Mouse (Mus musculus): ENCODE results near the gene Mindy4. TPM values are rescaled to one million over a fixed set of nuclear protein-coding genes. Genes with fewer than 3 reads are reported as not detected.
"Not testable (repeated sequence)": the region's sequence is repeated elsewhere in the genome, so short reads cannot be mapped to it uniquely, and the experiment has no call there.

Mindy4 gene
- polyA plus RNA-seq, 1 experiment from 2014 or later: 24.2 TPM

GRCm38 (mm10) chr6:55173941-55174349 is 29.2 kb upstream of the Mindy4 start:
- H3K9ac ChIP-seq (ENCODE audit: low read length): no peak overlapping the region
- ATAC-seq (ENCODE audit: low FRiP score) (no peak), DNase-seq (ENCODE audit: low spot score, missing footprints) (peak; percentile 79)
- H3K9me3 ChIP-seq (ENCODE audit: control insufficient read depth, low read length): no peaks in the 10 kb centered on the region
- peaks cover 10% of the 10 kb centered on the region for H3K4me1 ChIP-seq (ENCODE audit: control insufficient read depth, insufficient read depth, low read length)
- no peaks in the 10 kb centered on the region for H3K36me3 ChIP-seq (ENCODE audit: control insufficient read depth, insufficient read depth, low read length)
- H3K27ac ChIP-seq (ENCODE audit: low read depth, low read length): no peak overlapping the region
- WGBS: 27% methylated on average over 3 of the region's 3 CpGs
- H3K4me2 ChIP-seq: no peak overlapping the region
- no peak overlapping the region for H3K4me3 ChIP-seq (ENCODE audit: low read depth, low read length)
- no peaks in the 10 kb centered on the region for H3K27me3 ChIP-seq (ENCODE audit: control insufficient read depth, insufficient read depth, low read length)

- Histone ChIP-seq H3K4me2 (no peak within 1 kb of the TSS), H3K4me3 (ENCODE audit: low read depth, low read length) (no peak within 1 kb of the TSS), H3K9ac (ENCODE audit: low read length) (no peak within 1 kb of the TSS), H3K4me1 (ENCODE audit: control insufficient read depth, insufficient read depth, low read length) (peaks cover 10% of the 10 kb centered on the region), H3K27me3 (ENCODE audit: control insufficient read depth, insufficient read depth, low read length) (no peaks in the 10 kb centered on the region), H3K27ac (ENCODE audit: low read depth, low read length) (no peak within 1 kb of the TSS), H3K9me3 (ENCODE audit: control insufficient read depth, low read length) (no peaks in the 10 kb centered on the region), H3K36me3 (ENCODE audit: control insufficient read depth, insufficient read depth, low read length) (no peaks in the 10 kb centered on the region)
- DNase-seq (ENCODE audit: low spot score, missing footprints) (peak; percentile 77), ATAC-seq (ENCODE audit: low FRiP score) (no peak)
- WGBS: 79% methylated on average over 1 of the region's 1 CpGs
These were observed 28.4 kb upstream of the Mindy4 start, which contains the start of gene Inmt for GRCm38 (mm10) chr6:55174741-55175181. Gene Inmt (minus strand): TSS chr6:55175043.

- 56% methylated on average over 2 of the region's 2 CpGs for WGBS
- DNase-seq (ENCODE audit: low spot score, missing footprints) (no peak), ATAC-seq (ENCODE audit: low FRiP score) (no peak)
- H3K36me3 ChIP-seq (ENCODE audit: control insufficient read depth, insufficient read depth, low read length): no peaks in the 10 kb centered on the region
- no peak overlapping the region for H3K9ac ChIP-seq (ENCODE audit: low read length)
- no peaks in the 10 kb centered on the region for H3K9me3 ChIP-seq (ENCODE audit: control insufficient read depth, low read length)
- no peak overlapping the region for H3K4me2 ChIP-seq
- H3K27ac ChIP-seq (ENCODE audit: low read depth, low read length): no peak overlapping the region
- peaks cover 10% of the 10 kb centered on the region for H3K4me1 ChIP-seq (ENCODE audit: control insufficient read depth, insufficient read depth, low read length)
- H3K27me3 ChIP-seq (ENCODE audit: control insufficient read depth, insufficient read depth, low read length): no peaks in the 10 kb centered on the region
- H3K4me3 ChIP-seq (ENCODE audit: low read depth, low read length): no peak overlapping the region
These were observed 27.7 kb upstream of the Mindy4 start for GRCm38 (mm10) chr6:55175456-55175855.

GRCm38 (mm10) chr6:55175892-55176291 is 27.3 kb upstream of the Mindy4 start:
- Histone ChIP-seq H3K27me3 (ENCODE audit: control insufficient read depth, insufficient read depth, low read length) (no peaks in the 10 kb centered on the region), H3K4me1 (ENCODE audit: control insufficient read depth, insufficient read depth, low read length) (peaks cover 10% of the 10 kb centered on the region), H3K9ac (ENCODE audit: low read length) (no peak overlapping the region), H3K4me2 (no peak overlapping the region), H3K4me3 (ENCODE audit: low read depth, low read length) (no peak overlapping the region), H3K27ac (ENCODE audit: low read depth, low read length) (no peak overlapping the region), H3K9me3 (ENCODE audit: control insufficient read depth, low read length) (no peaks in the 10 kb centered on the region), H3K36me3 (ENCODE audit: control insufficient read depth, insufficient read depth, low read length) (no peaks in the 10 kb centered on the region)
- ATAC-seq (ENCODE audit: low FRiP score): no peak
- no peak for DNase-seq (ENCODE audit: low spot score, missing footprints)
- 68% methylated on average over 5 of the region's 5 CpGs for WGBS

GRCm38 (mm10) chr6:55177060-55177732 is 26.0 kb upstream of the Mindy4 start:
- Histone ChIP-seq H3K9me3 (ENCODE audit: control insufficient read depth, low read length) (no peaks in the 10 kb centered on the region), H3K4me3 (ENCODE audit: low read depth, low read length) (no peak overlapping the region), H3K4me2 (no peak overlapping the region), H3K27me3 (ENCODE audit: control insufficient read depth, insufficient read depth, low read length) (no peaks in the 10 kb centered on the region), H3K27ac (ENCODE audit: low read depth, low read length) (no peak overlapping the region), H3K9ac (ENCODE audit: low read length) (no peak overlapping the region), H3K4me1 (ENCODE audit: control insufficient read depth, insufficient read depth, low read length) (peaks cover 10% of the 10 kb centered on the region), H3K36me3 (ENCODE audit: control insufficient read depth, insufficient read depth, low read length) (no peaks in the 10 kb centered on the region)
- DNase-seq (ENCODE audit: low spot score, missing footprints) (no peak), ATAC-seq (ENCODE audit: low FRiP score) (no peak)
- WGBS: 55% methylated on average over 12 of the region's 12 CpGs

- 77% methylated on average over 7 of the region's 7 CpGs for WGBS
- no peak for ATAC-seq (ENCODE audit: low FRiP score)
These were observed 23.6 kb upstream of the Mindy4 start for GRCm38 (mm10) chr6:55179560-55179959.

GRCm38 (mm10) chr6:55182655-55183430 is 20.3 kb upstream of the Mindy4 start:
- no peak overlapping the region for H3K27ac ChIP-seq (ENCODE audit: low read depth, low read length)
- no peaks in the 10 kb centered on the region for H3K36me3 ChIP-seq (ENCODE audit: control insufficient read depth, insufficient read depth, low read length)
- H3K4me1 ChIP-seq (ENCODE audit: control insufficient read depth, insufficient read depth, low read length): no peaks in the 10 kb centered on the region
- no peaks in the 10 kb centered on the region for H3K27me3 ChIP-seq (ENCODE audit: control insufficient read depth, insufficient read depth, low read length)
- no peaks in the 10 kb centered on the region for H3K9me3 ChIP-seq (ENCODE audit: control insufficient read depth, low read length)
- ATAC-seq (ENCODE audit: low FRiP score) (no peak), DNase-seq (ENCODE audit: low spot score, missing footprints) (no peak)
- no peak overlapping the region for H3K9ac ChIP-seq (ENCODE audit: low read length)
- 88% methylated on average over 1 of the region's 1 CpGs for WGBS
- no peak overlapping the region for H3K4me2 ChIP-seq
- no peak overlapping the region for H3K4me3 ChIP-seq (ENCODE audit: low read depth, low read length)

More at GRCm38 (mm10) chr6:55179560-55179959, 23.6 kb upstream of the Mindy4 start:
- no peaks in the 10 kb centered on the region for H3K36me3 ChIP-seq (ENCODE audit: control insufficient read depth, insufficient read depth, low read length)
- H3K27ac ChIP-seq (ENCODE audit: low read depth, low read length): no peak overlapping the region
- no peak overlapping the region for H3K4me2 ChIP-seq
- H3K9ac ChIP-seq (ENCODE audit: low read length): no peak overlapping the region
- DNase-seq (ENCODE audit: low spot score, missing footprints): no peak
- no peak overlapping the region for H3K4me3 ChIP-seq (ENCODE audit: low read depth, low read length)
- H3K9me3 ChIP-seq (ENCODE audit: control insufficient read depth, low read length): no peaks in the 10 kb centered on the region
- H3K4me1 ChIP-seq (ENCODE audit: control insufficient read depth, insufficient read depth, low read length): no peaks in the 10 kb centered on the region
- H3K27me3 ChIP-seq (ENCODE audit: control insufficient read depth, insufficient read depth, low read length): no peaks in the 10 kb centered on the region

GRCm38 (mm10) chr6:55187827-55188226 is 15.4 kb upstream of the Mindy4 start:
- not testable (repeated sequence) for H3K9ac ChIP-seq (ENCODE audit: low read length); H3K27me3 ChIP-seq (ENCODE audit: control insufficient read depth, insufficient read depth, low read length); H3K4me2 ChIP-seq; H3K9me3 ChIP-seq (ENCODE audit: control insufficient read depth, low read length); DNase-seq (ENCODE audit: low spot score, missing footprints); H3K4me1 ChIP-seq (ENCODE audit: control insufficient read depth, insufficient read depth, low read length); H3K27ac ChIP-seq (ENCODE audit: low read depth, low read length); H3K4me3 ChIP-seq (ENCODE audit: low read depth, low read length); ATAC-seq (ENCODE audit: low FRiP score); H3K36me3 ChIP-seq (ENCODE audit: control insufficient read depth, insufficient read depth, low read length)
- WGBS: 94% methylated on average over 17 of the region's 17 CpGs

GRCm38 (mm10) chr6:55189406-55189805 is 13.8 kb upstream of the Mindy4 start:
- Histone ChIP-seq H3K36me3 (ENCODE audit: control insufficient read depth, insufficient read depth, low read length) (no peaks in the 10 kb centered on the region), H3K27ac (ENCODE audit: low read depth, low read length) (no peak overlapping the region), H3K9ac (ENCODE audit: low read length) (no peak overlapping the region), H3K9me3 (ENCODE audit: control insufficient read depth, low read length) (no peaks in the 10 kb centered on the region), H3K4me2 (no peak overlapping the region), H3K4me3 (ENCODE audit: low read depth, low read length) (no peak overlapping the region), H3K27me3 (ENCODE audit: control insufficient read depth, insufficient read depth, low read length) (no peaks in the 10 kb centered on the region), H3K4me1 (ENCODE audit: control insufficient read depth, insufficient read depth, low read length) (no peaks in the 10 kb centered on the region)
- ATAC-seq (ENCODE audit: low FRiP score) (no peak), DNase-seq (ENCODE audit: low spot score, missing footprints) (no peak)
